Mouse (Mus musculus): ENCODE measurements around the gene Cfap97.
A peak's percentile ranks its signal among the peaks of the same experiment; 100 is the strongest.
"Not testable (repeated sequence)": the region's sequence is repeated elsewhere in the genome, so short reads cannot be mapped to it uniquely, and the experiment has no call there.

Gene Cfap97

DNA sequence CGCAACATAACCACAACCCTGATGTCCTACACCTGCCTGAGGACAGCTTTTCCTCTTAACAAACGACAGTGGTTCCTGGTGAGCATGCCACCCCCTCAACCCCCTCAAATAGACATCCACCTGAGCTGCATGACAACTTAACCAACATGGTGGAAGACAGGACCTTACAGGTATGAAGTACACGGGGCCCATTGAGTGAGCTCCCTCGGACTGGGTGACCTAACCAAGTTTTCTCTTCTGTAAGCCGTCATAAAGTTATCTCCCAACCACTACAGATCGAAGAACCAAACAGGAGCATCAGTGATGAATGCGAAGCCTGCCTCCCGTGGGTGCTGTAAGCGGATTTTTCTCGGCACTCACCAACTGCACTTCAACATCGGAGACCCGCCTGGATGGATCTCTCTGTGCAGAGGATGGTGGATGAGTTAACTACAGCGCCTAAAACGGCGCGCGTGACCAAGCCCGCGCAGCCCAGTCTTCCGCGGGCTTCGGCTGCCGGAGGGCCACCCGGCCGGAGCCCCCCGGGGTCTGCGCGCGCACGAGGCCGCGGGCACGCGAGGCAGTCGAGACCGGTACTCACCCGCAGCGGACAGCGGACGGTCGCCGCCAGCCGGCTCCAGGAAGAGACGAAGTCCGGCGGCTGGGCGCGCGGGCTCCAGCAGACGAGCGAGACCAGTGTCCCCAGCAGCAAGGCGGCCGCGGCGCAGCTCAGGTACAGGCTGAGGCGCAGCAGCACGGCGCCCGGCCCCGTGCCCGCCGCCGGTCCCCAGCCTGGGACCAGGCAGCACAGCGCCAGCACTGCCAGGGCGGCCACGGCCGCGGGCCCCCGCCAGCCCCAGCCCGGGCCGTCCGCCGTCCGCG, at the start of gene Cfap97:
TSS of gene Cfap97 (plus strand) at position 570 of the 861 bp plus-strand sequence.
- peak; percentile 70 for DNase-seq

DNA sequence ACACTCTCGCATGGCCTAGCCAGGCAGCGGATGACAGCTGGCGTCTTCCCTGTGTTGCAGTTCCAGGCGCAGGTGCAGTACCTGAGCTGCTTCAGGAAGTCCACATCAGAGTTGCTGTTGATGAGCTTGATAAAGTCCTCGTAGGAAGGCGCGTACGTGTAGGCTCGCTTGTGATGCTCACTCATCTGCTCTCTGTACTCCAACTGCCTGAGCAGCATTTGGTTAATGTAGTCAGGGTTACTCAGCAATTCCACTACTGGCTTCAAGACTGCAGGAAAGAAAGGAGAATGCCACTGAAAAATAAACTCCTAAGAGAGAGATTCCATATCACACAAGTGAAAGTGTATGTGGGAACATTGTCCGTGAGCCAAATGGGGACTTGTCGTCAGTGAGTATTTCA, 48.1 kb upstream of the Cfap97 start:
- no peak for DNase-seq

DNA sequence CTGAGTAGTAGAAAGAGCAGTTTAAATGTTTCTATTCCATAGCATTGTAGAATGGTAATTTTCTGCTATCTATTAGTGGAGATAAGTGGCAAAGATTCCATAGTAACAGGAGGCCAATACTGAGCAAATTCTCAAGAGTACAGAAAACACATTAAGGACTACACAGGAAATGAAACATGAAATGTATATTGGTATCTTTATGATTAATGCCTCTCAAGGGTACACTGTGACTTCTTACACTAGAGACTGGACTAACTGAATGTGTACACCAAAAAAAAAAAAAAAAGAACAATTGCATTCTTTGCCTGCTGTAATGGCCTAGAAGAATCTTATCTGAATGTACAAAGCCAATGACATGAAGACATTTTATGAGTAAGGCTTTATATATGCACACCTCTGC, 43.9 kb upstream of the Cfap97 start:
- no peak for DNase-seq

GRCm38 (mm10) chr8:46113421-46114170, 38.0 kb upstream of the Cfap97 start:
- not testable (repeated sequence) for DNase-seq

DNA sequence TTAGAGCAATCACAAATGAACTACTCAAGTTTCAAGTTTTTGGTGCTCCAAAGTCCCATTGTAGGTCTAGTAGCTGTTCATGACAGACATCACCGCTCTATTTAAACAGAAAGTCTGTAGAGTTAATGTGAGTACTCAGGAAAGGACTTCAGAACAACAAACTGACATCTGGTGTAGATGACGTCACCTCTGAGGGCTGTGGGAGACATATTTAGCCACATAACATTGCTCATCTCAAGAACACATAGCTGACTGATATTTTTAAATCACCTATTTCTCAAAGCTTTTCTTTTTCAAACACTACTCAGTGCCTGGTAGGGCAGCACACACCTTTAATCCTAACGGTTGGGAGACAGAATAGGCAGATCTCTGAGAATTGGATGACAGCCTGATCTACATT, 34.4 kb upstream of the Cfap97 start:
- DNase-seq, result no peak

- DNase-seq, result no peak
Measured at GRCm38 (mm10) chr8:46119176-46119575, 32.4 kb upstream of the Cfap97 start.

DNA sequence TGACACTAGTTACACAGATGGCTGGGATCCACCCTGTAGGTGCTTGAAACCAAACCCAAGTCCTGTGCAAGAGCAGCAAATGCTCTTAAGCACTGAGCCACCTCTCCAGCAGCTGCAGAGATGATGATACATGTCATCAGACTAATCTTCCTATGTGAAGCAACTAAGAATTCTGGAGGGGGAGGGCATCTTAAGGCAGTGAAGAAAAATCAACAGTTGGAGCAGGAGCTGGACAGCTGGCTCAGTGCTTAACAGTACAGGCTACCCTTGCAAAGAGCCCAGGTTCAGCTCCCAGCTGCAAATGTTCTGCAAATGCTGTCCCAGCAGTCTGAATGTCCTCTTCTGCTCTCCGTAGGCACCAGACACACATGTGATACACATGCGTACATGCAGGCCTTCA, 29.1 kb upstream of the Cfap97 start:
- DNase-seq, result no peak

DNA sequence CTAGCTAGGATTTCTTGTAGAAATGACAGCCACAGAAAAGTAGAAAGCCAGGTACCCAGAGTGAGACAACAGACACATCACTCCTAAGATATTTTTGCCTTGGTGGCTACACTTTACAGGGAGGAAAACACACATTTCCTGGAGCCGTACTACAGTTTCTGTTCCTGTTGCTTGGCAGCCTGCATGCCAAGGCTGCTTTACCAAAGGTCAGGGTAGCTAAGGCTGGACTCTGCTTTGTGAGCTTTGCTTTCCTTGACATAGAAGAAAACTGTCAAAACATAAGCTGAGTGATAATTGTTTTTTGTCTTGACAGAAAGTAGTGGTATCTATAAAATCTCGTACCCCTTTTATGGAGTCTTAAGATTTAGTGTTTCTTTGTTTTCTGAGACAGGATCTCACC, 21.1 kb upstream of the Cfap97 start:
- no peak for DNase-seq

GRCm38 (mm10) chr8:46135546-46135945, 16.0 kb upstream of the Cfap97 start:
- not testable (repeated sequence) for DNase-seq

DNA sequence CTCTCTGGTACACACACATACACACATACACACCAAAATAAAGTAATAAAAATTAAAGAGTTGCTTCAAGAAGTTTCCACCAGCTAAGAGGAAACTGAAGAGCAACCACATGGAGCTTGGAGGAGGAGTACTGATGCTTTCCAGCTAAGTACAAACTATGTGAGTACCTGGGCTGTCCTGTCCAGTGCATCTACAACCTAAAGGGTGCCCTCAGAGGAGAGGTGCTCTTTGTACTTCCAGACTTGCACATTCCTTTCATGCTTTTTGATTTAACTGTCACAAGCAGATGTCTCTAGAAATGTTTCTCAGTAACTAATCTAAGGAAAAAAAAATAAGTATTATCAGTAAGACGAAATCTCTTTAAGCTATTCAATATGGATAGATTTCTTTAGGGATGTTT, 14.2 kb upstream of the Cfap97 start:
- DNase-seq, result no peak

GRCm38 (mm10) chr8:46137843-46138596, 13.6 kb upstream of the Cfap97 start:
- no peak for DNase-seq

GRCm38 (mm10) chr8:46140376-46141120, 11.0 kb upstream of the Cfap97 start:
- peak; percentile 49 for DNase-seq

GRCm38 (mm10) chr8:46141688-46142087, 9.9 kb upstream of the Cfap97 start:
- no peak for DNase-seq

GRCm38 (mm10) chr8:46142498-46143081, 9.0 kb upstream of the Cfap97 start:
- no peak for DNase-seq

GRCm38 (mm10) chr8:46143470-46143869, 8.1 kb upstream of the Cfap97 start:
- no peak for DNase-seq

GRCm38 (mm10) chr8:46143924-46144323, 7.6 kb upstream of the Cfap97 start:
- DNase-seq, result no peak

DNA sequence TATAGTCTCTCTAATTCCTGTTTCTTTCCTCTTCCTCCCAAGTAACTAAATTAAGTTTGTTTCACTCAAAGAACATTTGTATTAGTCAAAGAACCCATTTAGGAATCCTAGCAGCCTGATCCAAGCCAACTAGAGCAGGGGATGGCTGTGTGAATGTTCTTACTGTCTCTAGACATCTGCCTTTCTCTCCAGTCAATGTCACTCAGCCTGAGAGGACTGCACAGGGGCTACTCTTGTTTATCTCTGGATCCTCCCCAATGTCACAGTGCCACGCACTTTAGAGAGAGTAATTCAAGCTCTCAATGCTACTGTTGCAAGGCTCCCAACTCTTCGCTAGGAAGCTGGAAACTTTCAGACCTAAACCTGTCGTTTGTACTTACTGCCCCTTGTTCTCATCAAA, 5.4 kb upstream of the Cfap97 start:
- DNase-seq, result no peak

- DNase-seq, result no peak
Measured at GRCm38 (mm10) chr8:46149306-46149705, 2.3 kb upstream of the Cfap97 start.

DNA sequence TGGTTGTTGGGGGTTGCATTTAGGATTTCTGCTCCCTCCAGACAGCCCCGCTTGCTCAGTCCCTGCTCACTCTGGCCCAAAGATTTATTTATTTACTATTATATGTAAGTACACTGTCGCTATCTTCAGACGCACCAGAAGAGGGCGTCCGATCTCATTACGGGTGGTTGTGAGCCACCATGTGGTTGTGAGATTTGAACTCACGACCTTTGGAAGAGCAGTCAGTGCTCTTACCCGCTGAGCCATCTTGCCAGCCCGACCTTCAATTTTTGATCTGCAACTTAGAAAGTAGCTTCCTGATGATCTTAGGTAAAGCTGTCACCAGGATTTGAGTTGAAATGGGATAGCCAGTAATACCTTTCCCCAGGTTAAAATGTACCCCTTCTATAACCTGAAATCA, 1.8 kb upstream of the Cfap97 start:
- DNase-seq, result no peak

- DNase-seq, result peak; percentile 93
Measured at GRCm38 (mm10) chr8:46152064-46153031, 777 bp downstream of the Cfap97 start, which contains the start of gene Snx25. Snx25 (minus strand) TSS chr8:46152159.

DNA sequence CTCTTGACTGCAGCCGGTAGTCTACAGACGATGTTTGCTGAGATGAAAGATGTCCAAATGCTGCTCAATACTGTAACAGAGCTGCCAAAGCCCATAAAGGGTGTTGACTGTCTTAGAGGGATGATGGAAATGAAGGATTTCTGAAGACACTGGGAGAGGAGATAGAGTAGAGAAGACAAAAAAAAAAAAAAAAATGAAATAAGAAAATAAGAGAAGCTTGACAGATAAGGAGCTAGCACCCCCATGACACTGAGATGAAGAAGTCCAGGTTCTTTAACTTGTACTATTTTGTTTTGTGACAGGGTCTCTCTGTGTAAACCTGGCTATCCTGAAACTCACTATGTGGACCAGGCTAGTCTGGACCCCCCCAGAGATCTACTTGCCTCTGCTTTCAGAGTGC, 1.5 kb downstream of the Cfap97 start:
- DNase-seq, result no peak

All from kidney, adult 18-20 months (tissue).